Mouse (Mus musculus): ENCODE measurements around the gene Apol7e. TPM values are rescaled to one million over a fixed set of nuclear protein-coding genes. Genes with fewer than 3 reads are reported as not detected.

Apol7e gene
- polyA plus RNA-seq, 1 experiment from 2014 or later: 0.19 TPM

Other genes with a start within 250 kb of the Apol7e start
- not detected in 2 replicates for gene Apol10a, start 221.8 kb upstream of the Apol7e start, polyA plus RNA-seq (2014; fragmentation: Nextera tagmentation; extraction: Ambion mirVana)
- not detected in 2 replicates for gene Apol11a, start 190.6 kb upstream of the Apol7e start, polyA plus RNA-seq (2014; fragmentation: Nextera tagmentation; extraction: Ambion mirVana)
- 0.32 and 0.84 TPM in 2 replicates for gene Apol7c, start 165.5 kb upstream of the Apol7e start, polyA plus RNA-seq (2014; fragmentation: Nextera tagmentation; extraction: Ambion mirVana)
- gene 1700025B11Rik, start 137.0 kb upstream of the Apol7e start, polyA plus RNA-seq (2014; fragmentation: Nextera tagmentation; extraction: Ambion mirVana): not detected in 2 replicates
- gene Apol10b, start 102.7 kb upstream of the Apol7e start, polyA plus RNA-seq (2014; fragmentation: Nextera tagmentation; extraction: Ambion mirVana): 0.17 and 0.35 TPM in 2 replicates
- not detected in 2 replicates for gene Gm36245, start 99.6 kb upstream of the Apol7e start, polyA plus RNA-seq (2014; fragmentation: Nextera tagmentation; extraction: Ambion mirVana)
- gene Apol11b, start 55.6 kb upstream of the Apol7e start, polyA plus RNA-seq (2014; fragmentation: Nextera tagmentation; extraction: Ambion mirVana): not detected in 2 replicates
- gene Apol9b, start 30.2 kb downstream of the Apol7e start, polyA plus RNA-seq (2014; fragmentation: Nextera tagmentation; extraction: Ambion mirVana): not detected in 2 replicates
- gene Apol8, start 58.1 kb downstream of the Apol7e start, polyA plus RNA-seq (2014; fragmentation: Nextera tagmentation; extraction: Ambion mirVana): 0.55 TPM in 1 of 2 replicates, not detected in the other
- 75.4 and 77.1 TPM in 2 replicates for gene Myh9, start 143.3 kb downstream of the Apol7e start, polyA plus RNA-seq (2014; fragmentation: Nextera tagmentation; extraction: Ambion mirVana)
- gene Txn2, start 230.1 kb downstream of the Apol7e start, polyA plus RNA-seq (2014; fragmentation: Nextera tagmentation; extraction: Ambion mirVana): 242 and 259 TPM in 2 replicates